9 mouse cellular contexts compared by ENCODE assay signal in genomic region chr17:87375941-87376511, GRCm38 (mm10). TPM values are rescaled to one million over a fixed set of nuclear protein-coding genes. Genes with fewer than 3 reads are reported as not detected.
A peak's percentile ranks its signal among the peaks of the same experiment; 100 is the strongest.
DNase-seq lines count a peak whose midpoint lies in the region; ATAC-seq and TF ChIP-seq lines count a peak whose summit lies in the region.
"Had no signal": no experiment of that assay in that cellular context is flagged by ENCODE, and none has a peak within 500 bp of the region (broad histone marks: within the 10 kb centered on the region; RNA-seq: fewer than 3 reads in every experiment).

No protein-coding gene starts in this region.

- no peak for DNase-seq in kidney, adult 11 months
- peak; percentile 56 for DNase-seq in kidney, postnatal 10 days
- no peak for DNase-seq in adipocyte (ENCODE audit: low spot score)
- DNase-seq in frontal cortex, postnatal 10 days (ENCODE audit: low spot score in 2 of 2): no peak
- no peak for DNase-seq in forebrain, postnatal 0 days

- H3K27me3 ChIP-seq in kidney, embryonic 16.5 days (ENCODE audit: insufficient read depth, low read length): no peaks in the 10 kb centered on the region
- H3K27me3 ChIP-seq in embryonic facial prominence, embryonic 12.5 days: no peaks in the 10 kb centered on the region
- H3K27me3 ChIP-seq in forebrain, postnatal 0 days (ENCODE audit: insufficient read depth, low read length): no peaks in the 10 kb centered on the region
- H3K27me3 ChIP-seq: midbrain, embryonic 12.5 days had no signal

- H3K4me3 ChIP-seq in kidney, embryonic 16.5 days (ENCODE audit: low read length): no peak overlapping the region
- no peak overlapping the region for H3K4me3 ChIP-seq in embryonic facial prominence, embryonic 12.5 days
- no peak overlapping the region for H3K4me3 ChIP-seq in forebrain, postnatal 0 days (ENCODE audit: low read depth, low read length)
- H3K4me3 ChIP-seq: midbrain, embryonic 12.5 days had no signal

- TF ChIP-seq CTCF in forebrain, postnatal 0 days (IDR thresholded peaks at IDR 0.05; ENCODE audit: low read depth): no peak

- H3K27ac ChIP-seq in kidney, embryonic 16.5 days (ENCODE audit: low read length): peak overlapping the region; percentile 94
- H3K27ac ChIP-seq in embryonic facial prominence, embryonic 12.5 days: peak overlapping the region; percentile 69
- no peak overlapping the region for H3K27ac ChIP-seq in forebrain, postnatal 0 days (ENCODE audit: low read depth, low read length)
- H3K27ac ChIP-seq: midbrain, embryonic 12.5 days had no signal

- H3K9ac ChIP-seq in kidney, embryonic 16.5 days (replicated peaks; ENCODE audit: low read length): peak overlapping the region; percentile 10; the same call in 1 of the 2 replicates
- no peak overlapping the region for H3K9ac ChIP-seq in embryonic facial prominence, embryonic 12.5 days
- H3K9ac ChIP-seq in forebrain, postnatal 0 days: no peak overlapping the region
- H3K9ac ChIP-seq: midbrain, embryonic 12.5 days had no signal

- WGBS in kidney, embryonic 16.5 days: 12% methylated on average over 10 of the region's 10 CpGs
- 17% methylated on average over 10 of the region's 10 CpGs for WGBS in embryonic facial prominence, embryonic 12.5 days
- 75% methylated on average over 10 of the region's 10 CpGs for WGBS in forebrain, postnatal 0 days

- H3K4me2 ChIP-seq in kidney, embryonic 16.5 days (replicated peaks; ENCODE audit: low read depth, low read length): 0 out of 2 replicates have a peak overlapping the region, but pooled peaks have one; percentile 6
- no peak overlapping the region for H3K4me2 ChIP-seq in embryonic facial prominence, embryonic 12.5 days (replicated peaks)
- no peak overlapping the region for H3K4me2 ChIP-seq in forebrain, postnatal 0 days (ENCODE audit: low read depth)
- H3K4me2 ChIP-seq: midbrain, embryonic 12.5 days had no signal

- H3K36me3 ChIP-seq in kidney, embryonic 16.5 days (ENCODE audit: insufficient read depth, low read length): no peaks in the 10 kb centered on the region
- H3K36me3 ChIP-seq in embryonic facial prominence, embryonic 12.5 days: no peaks in the 10 kb centered on the region
- no peaks in the 10 kb centered on the region for H3K36me3 ChIP-seq in forebrain, postnatal 0 days (ENCODE audit: insufficient read depth)
- H3K36me3 ChIP-seq: midbrain, embryonic 12.5 days had no signal

- H3K9me3 ChIP-seq in kidney, embryonic 16.5 days (ENCODE audit: low read length): no peaks in the 10 kb centered on the region
- H3K9me3 ChIP-seq in embryonic facial prominence, embryonic 12.5 days: no peaks in the 10 kb centered on the region
- H3K9me3 ChIP-seq in forebrain, postnatal 0 days (ENCODE audit: low read length): no peaks in the 10 kb centered on the region
- H3K9me3 ChIP-seq: midbrain, embryonic 12.5 days had no signal

- peaks cover 53% of the 10 kb centered on the region for H3K4me1 ChIP-seq in kidney, embryonic 16.5 days (ENCODE audit: insufficient read depth, low read length)
- peaks cover 45% of the 10 kb centered on the region for H3K4me1 ChIP-seq in embryonic facial prominence, embryonic 12.5 days
- peaks cover 24% of the 10 kb centered on the region; the same call in 1 of the 2 replicates for H3K4me1 ChIP-seq in forebrain, postnatal 0 days (ENCODE audit: insufficient read depth)

- peak; percentile 65 for ATAC-seq in kidney, embryonic 16.5 days (ENCODE audit: low FRiP score, low TSS enrichment)
- ATAC-seq in embryonic facial prominence, embryonic 12.5 days (ENCODE audit: insufficient number of reproducible peaks, insufficient read depth, low FRiP score, low TSS enrichment): no peak
- ATAC-seq in neutrophil, adult 5-6 weeks (ENCODE audit: extremely low read depth, insufficient number of reproducible peaks, low FRiP score, poor library complexity, severe bottlenecking): peak; percentile 13; the same call in 1 of the 2 replicates
- no peak for ATAC-seq in forebrain, postnatal 0 days

RNA-seq across cellular contexts. Expression of gene Stpg4, which starts 51.5 kb away (rescaled TPM):
- polyA plus RNA-seq in kidney, embryonic 16.5 days (2015; fragmentation: Nextera tagmentation; extraction: Ambion mirVana): 0.60 TPM in 1 of 2 replicates, not detected in the other
- polyA plus RNA-seq in embryonic facial prominence, embryonic 12.5 days (2016; fragmentation: Nextera tagmentation; extraction: Ambion mirVana): not detected in 2 replicates
- total RNA-seq in neutrophil, adult 5-6 weeks (2017): not detected in 2 replicates
- not detected in 2 replicates for total RNA-seq in forebrain, postnatal 0 days (2014; rRNA removed)
- not detected in 2 replicates for polyA plus RNA-seq in forebrain, postnatal 0 days (2015; fragmentation: Nextera tagmentation; extraction: Ambion mirVana)
- polyA plus RNA-seq: midbrain, embryonic 12.5 days had no signal

Comparison
In these comparisons a context has a peak if more than half of its experiments do, and no peak if none do; other contexts are left out.
1. ATAC-seq: peak in kidney, embryonic 16.5 days (single experiment) and neutrophil, adult 5-6 weeks (single experiment); none in embryonic facial prominence, embryonic 12.5 days (single experiment) and forebrain, postnatal 0 days (single experiment).